Mouse (Mus musculus): ENCODE results near the gene Pgls.
A peak's percentile ranks its signal among the peaks of the same experiment; 100 is the strongest.

The Pgls gene

GRCm38 (mm10) chr8:71569366-71570290 is 22.3 kb upstream of the Pgls start:
- peak; percentile 79 for DNase-seq

- DNase-seq: peak; percentile 87
Observed at GRCm38 (mm10) chr8:71570291-71570954, 21.6 kb upstream of the Pgls start.

GRCm38 (mm10) chr8:71572077-71572476 is 19.9 kb upstream of the Pgls start:
- no peak for DNase-seq

- DNase-seq: no peak
Observed at GRCm38 (mm10) chr8:71572847-71573633, 18.9 kb upstream of the Pgls start.

- DNase-seq: no peak
Observed at GRCm38 (mm10) chr8:71574426-71574825, 17.6 kb upstream of the Pgls start.

- DNase-seq: no peak
Observed at GRCm38 (mm10) chr8:71575020-71575419, 17.0 kb upstream of the Pgls start.

GRCm38 (mm10) chr8:71577856-71578387 is 14.1 kb upstream of the Pgls start:
- DNase-seq: no peak

- no peak for DNase-seq
Observed at GRCm38 (mm10) chr8:71579009-71579408, 13.0 kb upstream of the Pgls start.

- DNase-seq: no peak
Observed at GRCm38 (mm10) chr8:71579476-71579875, 12.5 kb upstream of the Pgls start.

- no peak for DNase-seq
Observed at GRCm38 (mm10) chr8:71580201-71580600, 11.8 kb upstream of the Pgls start.

- DNase-seq: peak; percentile 66
Observed at GRCm38 (mm10) chr8:71586891-71587290, 5.1 kb upstream of the Pgls start.

GRCm38 (mm10) chr8:71588762-71589161 is 3.2 kb upstream of the Pgls start:
- no peak for DNase-seq

GRCm38 (mm10) chr8:71591017-71591416 is 959 bp upstream of the Pgls start:
- DNase-seq: no peak

GRCm38 (mm10) chr8:71592374-71593170 is 596 bp downstream of the Pgls start:
- DNase-seq: no peak

GRCm38 (mm10) chr8:71593556-71594323 is 1.8 kb downstream of the Pgls start:
- DNase-seq: no peak

GRCm38 (mm10) chr8:71594324-71594722 is 2.3 kb downstream of the Pgls start:
- no peak for DNase-seq

- DNase-seq: peak; percentile 89
Observed at GRCm38 (mm10) chr8:71595862-71596261, 3.9 kb downstream of the Pgls start.

- no peak for DNase-seq
Observed at GRCm38 (mm10) chr8:71596384-71596783, 4.4 kb downstream of the Pgls start.

- DNase-seq: no peak
Observed at GRCm38 (mm10) chr8:71596798-71597197, 4.8 kb downstream of the Pgls start.

- no peak for DNase-seq
Observed at GRCm38 (mm10) chr8:71597451-71597850, 5.5 kb downstream of the Pgls start, which contains the start of gene Fam129c. Fam129c (plus strand) TSS chr8:71597648.

- DNase-seq: no peak
Observed at GRCm38 (mm10) chr8:71598375-71598774, 6.4 kb downstream of the Pgls start.

All from liver (tissue).